Mouse (Mus musculus) gastrocnemius, adult 8-10 months (tissue): Measurements from ENCODE around the gene Dyrk1a. TPM values are rescaled to one million over a fixed set of nuclear protein-coding genes. Genes with fewer than 3 reads are reported as not detected.
"Not testable (repeated sequence)": the region's sequence is repeated elsewhere in the genome, so short reads cannot be mapped to it uniquely, and the experiment has no call there.

ENCODE experiments used
- DNase-seq, 2 experiments: peaks; one replicate each; pipeline ENCODE4 v3.0.0; 2022; ENCODE audit warnings: low spot score in 2 of 2
- total RNA-seq, 4 experiments: library from RNA; stranded (reverse); gene quantifications; 2 replicates each; pipeline ENCODE4 v1.2.4; 2022

Dyrk1a gene
- total RNA-seq, 4 experiments from 2014 or later = 95.4 to 131 (median 109) TPM

GRCm38 (mm10) chr16:94631984-94632383 lies 62.2 kb downstream of the Dyrk1a start:
- no peak for DNase-seq

GRCm38 (mm10) chr16:94632424-94632963 lies 62.7 kb downstream of the Dyrk1a start:
- no peak for DNase-seq

GRCm38 (mm10) chr16:94633012-94633411 lies 63.2 kb downstream of the Dyrk1a start:
- no peak for DNase-seq

- no peak for DNase-seq
Observed at GRCm38 (mm10) chr16:94637423-94637822, 67.6 kb downstream of the Dyrk1a start.

- no peak for DNase-seq
Observed at GRCm38 (mm10) chr16:94641799-94642198, 72.0 kb downstream of the Dyrk1a start.

GRCm38 (mm10) chr16:94647153-94647552 lies 77.3 kb downstream of the Dyrk1a start:
- no peak for DNase-seq

GRCm38 (mm10) chr16:94647925-94648324 lies 78.1 kb downstream of the Dyrk1a start:
- no peak for DNase-seq

GRCm38 (mm10) chr16:94649861-94650260 lies 80.1 kb downstream of the Dyrk1a start:
- no peak for DNase-seq

- no peak for DNase-seq
Observed at GRCm38 (mm10) chr16:94652091-94652713, 82.4 kb downstream of the Dyrk1a start.

- no peak for DNase-seq
Observed at GRCm38 (mm10) chr16:94655083-94655482, 85.3 kb downstream of the Dyrk1a start.

GRCm38 (mm10) chr16:94656891-94657290 lies 87.1 kb downstream of the Dyrk1a start:
- no peak for DNase-seq

GRCm38 (mm10) chr16:94659394-94659793 lies 89.6 kb downstream of the Dyrk1a start:
- no peak for DNase-seq

- no peak for DNase-seq
Observed at GRCm38 (mm10) chr16:94660221-94660620, 90.4 kb downstream of the Dyrk1a start.

GRCm38 (mm10) chr16:94667557-94667956 lies 97.7 kb downstream of the Dyrk1a start:
- DNase-seq = no peak

GRCm38 (mm10) chr16:94671313-94671712 lies 101.5 kb downstream of the Dyrk1a start:
- DNase-seq = no peak

GRCm38 (mm10) chr16:94680924-94681323 lies 111.1 kb downstream of the Dyrk1a start:
- DNase-seq = no peak

GRCm38 (mm10) chr16:94681760-94682159 lies 112.0 kb downstream of the Dyrk1a start:
- no peak for DNase-seq

- no peak for DNase-seq
Observed at GRCm38 (mm10) chr16:94683960-94684359, 114.2 kb downstream of the Dyrk1a start.

- no peak for DNase-seq
Observed at GRCm38 (mm10) chr16:94693687-94694305, 124.0 kb downstream of the Dyrk1a start.

GRCm38 (mm10) chr16:94697553-94697952 lies 127.7 kb downstream of the Dyrk1a start:
- DNase-seq = no peak

GRCm38 (mm10) chr16:94698234-94698633 lies 128.4 kb downstream of the Dyrk1a start:
- not testable (repeated sequence) for DNase-seq

GRCm38 (mm10) chr16:94701141-94701540 lies 131.3 kb downstream of the Dyrk1a start:
- DNase-seq = no peak

- no peak for DNase-seq
Observed at GRCm38 (mm10) chr16:94701971-94702370, 132.2 kb downstream of the Dyrk1a start.
